Mouse (Mus musculus): ENCODE data around the gene Ptcra. TPM values are rescaled to one million over a fixed set of nuclear protein-coding genes. Genes with fewer than 3 reads are reported as not detected.

The Ptcra gene
- polyA plus RNA-seq, 1 experiment, result 2.0 TPM

DNA sequence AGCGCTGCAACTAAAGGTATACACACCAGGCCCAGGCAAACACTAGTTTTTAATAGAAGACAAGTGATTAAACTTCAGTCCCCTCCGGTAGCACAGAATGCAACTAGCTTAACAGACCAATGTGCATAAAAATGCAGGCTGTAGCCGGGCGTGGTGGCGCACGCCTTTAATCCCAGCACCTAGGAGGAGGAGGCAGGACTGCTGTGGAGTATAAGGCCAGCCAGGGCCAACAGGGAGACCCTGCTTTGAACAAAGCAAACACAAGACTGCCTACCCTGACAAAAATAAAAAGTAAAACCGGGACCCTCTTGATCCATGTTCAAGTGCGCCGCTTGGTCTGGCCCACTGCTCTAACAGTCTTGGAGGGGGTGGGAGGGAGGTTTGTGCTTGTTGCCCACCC, 11.6 kb upstream of the Ptcra start:
- no peak overlapping the region for H3K27ac ChIP-seq (ENCODE audit: control insufficient read depth, insufficient read depth, low read depth, low read length, poor library complexity)
- H3K4me1 ChIP-seq (ENCODE audit: control insufficient read depth, insufficient read depth, low read length), result no peaks in the 10 kb centered on the region
- WGBS, result 91% methylated on average over 9 of the region's 9 CpGs
- TF ChIP-seq POLR2A (IDR thresholded peaks at IDR 0.05; ENCODE audit: borderline replicate concordance, control insufficient read depth, low read depth, low read length) (no peak), CTCF (IDR thresholded peaks at IDR 0.05; ENCODE audit: control insufficient read depth, insufficient read depth, low read length) (no peak)
- H3K4me3 ChIP-seq (replicated peaks; ENCODE audit: control insufficient read depth, low read depth, low read length), result no peak overlapping the region

DNA sequence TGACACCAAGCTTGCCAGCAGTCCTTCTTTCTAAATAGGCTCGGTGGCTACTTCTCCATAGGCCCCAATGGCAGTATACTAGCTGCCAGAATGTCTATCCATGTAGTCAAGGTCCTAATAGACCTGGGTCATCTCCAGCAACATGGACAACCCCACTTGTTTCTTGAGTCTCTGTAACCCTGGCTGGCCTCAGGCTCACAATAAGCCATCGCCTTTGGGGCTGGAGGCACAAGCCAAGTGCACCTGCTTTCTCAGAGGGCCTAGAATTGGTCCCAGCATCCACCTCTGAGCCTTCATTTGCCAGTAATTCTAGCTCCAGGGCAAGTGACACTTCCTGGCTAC, 10.6 kb upstream of the Ptcra start:
- 56% methylated on average over 2 of the region's 2 CpGs for WGBS
- Histone ChIP-seq H3K27ac (ENCODE audit: control insufficient read depth, insufficient read depth, low read depth, low read length, poor library complexity) (no peak overlapping the region), H3K4me1 (ENCODE audit: control insufficient read depth, insufficient read depth, low read length) (no peaks in the 10 kb centered on the region), H3K4me3 (replicated peaks; ENCODE audit: control insufficient read depth, low read depth, low read length) (no peak overlapping the region)
- no peak for TF ChIP-seq CTCF (IDR thresholded peaks at IDR 0.05; ENCODE audit: control insufficient read depth, insufficient read depth, low read length)
- no peak for TF ChIP-seq POLR2A (IDR thresholded peaks at IDR 0.05; ENCODE audit: borderline replicate concordance, control insufficient read depth, low read depth, low read length)

DNA sequence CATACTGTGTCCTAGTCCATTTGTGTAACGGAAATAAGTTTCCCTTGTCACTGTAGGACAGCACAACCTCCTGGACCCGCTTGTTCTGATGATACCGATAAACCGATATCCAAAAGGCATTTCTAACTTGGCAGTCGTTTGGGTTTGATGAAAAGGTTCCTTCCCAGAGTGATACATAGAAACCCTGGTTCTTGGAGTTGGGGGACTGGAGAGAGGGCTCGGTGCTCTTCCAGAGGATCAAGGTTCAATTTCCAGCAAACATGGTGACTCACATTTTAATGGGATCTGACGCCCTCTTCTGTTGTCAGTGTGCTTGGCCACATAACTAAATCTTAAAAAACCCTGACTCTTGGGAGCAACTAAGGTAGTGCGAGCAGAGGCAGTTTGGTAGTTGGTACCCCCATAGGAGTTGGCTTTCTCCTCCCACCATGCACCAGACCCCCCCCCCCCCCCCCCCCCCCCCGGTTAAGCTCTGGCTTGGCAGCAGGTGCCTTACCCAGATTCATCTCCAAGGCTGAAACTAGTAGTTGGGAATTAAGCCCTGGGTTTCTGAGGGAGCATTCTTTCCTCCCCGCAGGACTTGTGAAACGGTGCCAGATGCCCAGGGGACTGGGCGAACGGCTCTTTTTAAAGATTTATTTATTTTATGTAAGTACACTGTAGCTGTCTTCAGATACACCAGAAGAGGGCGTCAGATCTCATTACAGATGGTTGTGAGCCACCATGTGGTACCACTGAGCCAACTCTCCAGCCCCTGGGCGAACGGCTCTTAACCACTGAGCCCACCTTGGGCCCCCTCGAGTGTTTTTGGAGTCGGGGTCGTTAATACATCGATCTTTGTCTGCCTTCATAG, 10.0 kb upstream of the Ptcra start:
- no peaks in the 10 kb centered on the region for H3K4me1 ChIP-seq (ENCODE audit: control insufficient read depth, insufficient read depth, low read length)
- TF ChIP-seq CTCF (IDR thresholded peaks at IDR 0.05; ENCODE audit: control insufficient read depth, insufficient read depth, low read length) (no peak), POLR2A (IDR thresholded peaks at IDR 0.05; ENCODE audit: borderline replicate concordance, control insufficient read depth, low read depth, low read length) (no peak)
- WGBS, result 8% methylated on average over 20 of the region's 20 CpGs
- peak overlapping the region; percentile 61; the same call in 1 of the 2 replicates for H3K27ac ChIP-seq (ENCODE audit: control insufficient read depth, insufficient read depth, low read depth, low read length, poor library complexity)
- peak overlapping the region; percentile 93 for H3K4me3 ChIP-seq (replicated peaks; ENCODE audit: control insufficient read depth, low read depth, low read length)

DNA sequence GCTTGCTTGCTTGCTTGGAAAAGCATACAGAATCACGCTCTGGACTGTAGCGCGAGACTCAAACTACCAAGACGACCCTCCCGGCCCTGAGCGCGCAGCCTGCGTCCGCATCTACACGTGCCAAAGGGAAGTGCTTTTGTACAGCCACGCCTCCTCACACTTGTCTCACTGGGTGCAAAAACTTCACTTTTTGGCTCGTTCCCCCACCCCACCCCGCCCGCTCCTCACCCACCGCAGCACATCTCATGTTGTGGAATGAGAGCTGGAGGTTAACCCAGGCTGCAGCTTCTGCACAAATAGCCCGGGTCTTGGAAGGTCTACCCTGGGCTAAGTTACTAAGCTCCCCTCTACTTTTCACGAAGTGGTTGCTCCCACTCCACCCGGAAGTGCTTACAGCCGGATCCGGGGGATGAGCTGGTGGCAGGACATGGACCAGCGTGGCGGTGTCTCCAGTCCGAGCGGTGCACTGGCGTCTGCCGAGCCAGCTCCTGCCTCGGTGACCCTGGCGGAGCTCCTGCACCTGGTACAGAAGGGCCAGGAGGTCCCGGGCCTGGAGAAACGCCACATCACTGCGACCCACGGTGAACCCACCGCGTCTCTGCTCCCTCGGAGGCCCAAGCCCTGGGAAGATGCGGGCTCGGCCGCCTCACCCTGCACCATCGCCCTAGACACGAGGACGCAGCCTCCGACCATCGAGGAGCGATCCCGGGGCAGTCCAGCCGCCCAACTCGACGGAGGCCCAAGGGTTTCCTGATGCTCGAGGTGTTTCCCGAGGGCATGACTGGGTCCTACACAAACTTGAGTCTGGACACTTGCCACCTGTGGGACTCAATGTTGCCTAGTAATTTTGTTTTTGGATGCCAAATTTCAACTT, 9.1 kb upstream of the Ptcra start, which contains the start of gene 2310039H08Rik:
TSS of gene 2310039H08Rik (plus strand) at position 232 of the 874 bp plus-strand sequence.
- TF ChIP-seq CTCF (IDR thresholded peaks at IDR 0.05; ENCODE audit: control insufficient read depth, insufficient read depth, low read length), result no peak
- TF ChIP-seq POLR2A (IDR thresholded peaks at IDR 0.05; ENCODE audit: borderline replicate concordance, control insufficient read depth, low read depth, low read length), result peak; percentile 70; the same call in 1 of the 2 replicates
- Histone ChIP-seq H3K4me3 (replicated peaks; ENCODE audit: control insufficient read depth, low read depth, low read length) (peak within 1 kb of the TSS; percentile 93), H3K4me1 (ENCODE audit: control insufficient read depth, insufficient read depth, low read length) (no peaks in the 10 kb centered on the region), H3K27ac (ENCODE audit: control insufficient read depth, insufficient read depth, low read depth, low read length, poor library complexity) (peak within 1 kb of the TSS; percentile 61)
- under 1% methylated on average over 50 of the region's 50 CpGs for WGBS

DNA sequence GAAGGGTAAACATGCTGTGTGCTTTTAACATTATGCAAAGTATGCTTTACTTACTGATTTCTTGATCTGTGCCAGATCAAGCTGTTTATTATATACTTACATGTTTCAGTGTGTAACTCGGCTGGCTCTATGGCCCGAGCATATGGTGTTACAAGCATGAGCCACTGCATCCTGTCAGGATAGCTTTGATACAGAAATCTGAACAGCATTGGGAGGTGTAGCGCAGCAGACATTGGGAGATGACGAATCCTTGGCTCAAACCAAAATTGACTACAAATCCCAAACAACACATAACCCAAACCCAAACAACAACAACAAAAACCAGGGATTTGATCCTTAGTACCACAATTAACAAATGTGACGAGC, 8.5 kb upstream of the Ptcra start:
- no peak overlapping the region for H3K27ac ChIP-seq (ENCODE audit: control insufficient read depth, insufficient read depth, low read depth, low read length, poor library complexity)
- H3K4me1 ChIP-seq (ENCODE audit: control insufficient read depth, insufficient read depth, low read length), result no peaks in the 10 kb centered on the region
- WGBS, result 4% methylated on average over 5 of the region's 5 CpGs
- TF ChIP-seq POLR2A (IDR thresholded peaks at IDR 0.05; ENCODE audit: borderline replicate concordance, control insufficient read depth, low read depth, low read length) (no peak), CTCF (IDR thresholded peaks at IDR 0.05; ENCODE audit: control insufficient read depth, insufficient read depth, low read length) (no peak)
- peak overlapping the region; percentile 93 for H3K4me3 ChIP-seq (replicated peaks; ENCODE audit: control insufficient read depth, low read depth, low read length)

DNA sequence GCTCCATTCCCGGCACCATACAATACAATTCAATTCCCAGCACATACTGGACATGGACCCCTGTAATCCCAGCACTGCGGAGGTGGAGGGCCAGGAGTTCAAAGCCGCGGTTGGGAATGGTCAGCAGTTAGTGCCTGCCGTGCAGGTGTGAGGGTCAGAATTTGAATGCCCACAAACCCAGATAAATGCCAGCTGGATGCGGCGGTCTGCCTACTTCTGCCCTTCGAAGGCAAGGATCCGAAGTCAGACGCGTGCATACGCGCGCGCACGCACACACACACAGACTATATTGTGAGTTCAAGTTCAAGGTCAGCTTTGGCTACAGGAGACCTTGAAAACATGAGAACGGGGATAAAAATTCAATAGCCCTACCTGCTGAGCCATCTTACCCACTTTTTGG, 8.1 kb upstream of the Ptcra start:
- Histone ChIP-seq H3K27ac (ENCODE audit: control insufficient read depth, insufficient read depth, low read depth, low read length, poor library complexity) (no peak overlapping the region), H3K4me1 (ENCODE audit: control insufficient read depth, insufficient read depth, low read length) (no peaks in the 10 kb centered on the region), H3K4me3 (replicated peaks; ENCODE audit: control insufficient read depth, low read depth, low read length) (no peak overlapping the region)
- WGBS, result 74% methylated on average over 17 of the region's 17 CpGs
- TF ChIP-seq CTCF (IDR thresholded peaks at IDR 0.05; ENCODE audit: control insufficient read depth, insufficient read depth, low read length) (no peak), POLR2A (IDR thresholded peaks at IDR 0.05; ENCODE audit: borderline replicate concordance, control insufficient read depth, low read depth, low read length) (no peak)

DNA sequence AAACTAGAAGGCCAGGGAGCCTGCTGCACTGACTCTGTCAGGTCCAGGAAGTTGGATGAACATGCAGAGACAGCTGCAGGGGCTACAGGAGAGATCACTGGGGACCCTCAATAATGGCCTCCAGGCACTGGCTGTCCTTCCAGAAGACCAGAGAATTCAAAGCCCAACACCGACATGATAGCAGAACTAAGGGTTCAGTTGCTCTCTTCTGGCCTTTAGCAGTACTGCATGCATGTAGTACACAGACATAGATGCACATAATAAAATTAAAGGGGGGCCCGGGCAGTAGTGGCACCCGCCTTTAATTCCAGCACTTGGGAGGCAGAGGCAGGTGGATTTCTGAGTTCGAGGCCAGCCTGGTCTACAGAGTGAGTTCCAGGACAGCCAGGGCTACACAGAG, 7.5 kb upstream of the Ptcra start:
- WGBS, result 75% methylated on average over 4 of the region's 4 CpGs
- TF ChIP-seq POLR2A (IDR thresholded peaks at IDR 0.05; ENCODE audit: borderline replicate concordance, control insufficient read depth, low read depth, low read length) (no peak), CTCF (IDR thresholded peaks at IDR 0.05; ENCODE audit: control insufficient read depth, insufficient read depth, low read length) (no peak)
- Histone ChIP-seq H3K4me3 (replicated peaks; ENCODE audit: control insufficient read depth, low read depth, low read length) (no peak overlapping the region), H3K27ac (ENCODE audit: control insufficient read depth, insufficient read depth, low read depth, low read length, poor library complexity) (no peak overlapping the region), H3K4me1 (ENCODE audit: control insufficient read depth, insufficient read depth, low read length) (no peaks in the 10 kb centered on the region)

DNA sequence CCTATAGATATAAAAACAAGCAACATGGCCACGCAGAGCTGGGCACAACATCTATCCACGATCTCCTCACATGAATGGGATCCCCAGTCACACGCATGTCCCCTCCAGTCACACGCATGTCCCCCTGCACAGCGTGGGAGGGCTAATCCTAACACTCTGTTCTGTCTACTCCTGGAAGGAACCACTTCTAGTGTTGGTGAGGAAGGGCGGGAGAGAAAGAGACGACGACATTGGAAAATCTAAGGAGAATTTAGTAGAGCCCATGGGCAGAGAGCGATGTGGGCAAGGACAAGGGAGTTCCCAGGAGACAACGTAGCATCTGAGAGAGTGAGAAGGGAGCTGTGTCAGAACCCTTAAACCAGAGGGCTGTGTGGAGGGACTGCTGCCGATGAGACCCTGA, 7.0 kb upstream of the Ptcra start:
- H3K4me3 ChIP-seq (replicated peaks; ENCODE audit: control insufficient read depth, low read depth, low read length), result no peak overlapping the region
- TF ChIP-seq CTCF (IDR thresholded peaks at IDR 0.05; ENCODE audit: control insufficient read depth, insufficient read depth, low read length) (no peak), POLR2A (IDR thresholded peaks at IDR 0.05; ENCODE audit: borderline replicate concordance, control insufficient read depth, low read depth, low read length) (no peak)
- H3K4me1 ChIP-seq (ENCODE audit: control insufficient read depth, insufficient read depth, low read length), result no peaks in the 10 kb centered on the region
- H3K27ac ChIP-seq (ENCODE audit: control insufficient read depth, insufficient read depth, low read depth, low read length, poor library complexity), result no peak overlapping the region
- WGBS, result 87% methylated on average over 11 of the region's 11 CpGs

Measured in bone marrow, adult 2 months (tissue).